Mouse (Mus musculus) left cerebral cortex, adult 8-10 months (tissue): ENCODE measurements around the gene Gm20388. TPM values are rescaled to one million over a fixed set of nuclear protein-coding genes. Genes with fewer than 3 reads are reported as not detected.

Experiments
- DNase-seq, 2 experiments: peaks; one replicate each; pipeline ENCODE4 v3.0.0; 2022; ENCODE audit warnings: low spot score in 2 of 2
- total RNA-seq, 4 experiments: library from RNA; stranded (reverse); gene quantifications; 2 replicates each; pipeline ENCODE4 v1.2.4; 2022

The Gm20388 gene
- total RNA-seq, 4 experiments from 2014 or later = 10.4 to 20.8 (median 16.4) TPM

- DNase-seq = no peak
Observed at GRCm38 (mm10) chr8:120118847-120119246, 208.2 kb downstream of the Gm20388 start.

GRCm38 (mm10) chr8:120119429-120119828, 208.8 kb downstream of the Gm20388 start:
- no peak for DNase-seq

GRCm38 (mm10) chr8:120119931-120120330, 209.3 kb downstream of the Gm20388 start:
- no peak for DNase-seq

- no peak for DNase-seq
Observed at GRCm38 (mm10) chr8:120120951-120121350, 210.3 kb downstream of the Gm20388 start.

GRCm38 (mm10) chr8:120124261-120124660, 213.6 kb downstream of the Gm20388 start:
- no peak for DNase-seq

- DNase-seq = no peak
Observed at GRCm38 (mm10) chr8:120124836-120125389, 214.3 kb downstream of the Gm20388 start.

- no peak for DNase-seq
Observed at GRCm38 (mm10) chr8:120126357-120127161, 215.9 kb downstream of the Gm20388 start.

GRCm38 (mm10) chr8:120129547-120129946, 218.9 kb downstream of the Gm20388 start:
- no peak for DNase-seq

GRCm38 (mm10) chr8:120131158-120131557, 220.5 kb downstream of the Gm20388 start:
- DNase-seq = no peak

GRCm38 (mm10) chr8:120133169-120133568, 222.5 kb downstream of the Gm20388 start:
- DNase-seq = no peak

GRCm38 (mm10) chr8:120135687-120136086, 225.0 kb downstream of the Gm20388 start:
- DNase-seq = no peak

GRCm38 (mm10) chr8:120136618-120137017, 226.0 kb downstream of the Gm20388 start:
- DNase-seq = peak; percentile 45 to 90

- no peak for DNase-seq
Observed at GRCm38 (mm10) chr8:120138958-120139357, 228.3 kb downstream of the Gm20388 start.

- no peak for DNase-seq
Observed at GRCm38 (mm10) chr8:120140769-120141168, 230.1 kb downstream of the Gm20388 start.

- DNase-seq = peak in 1 of 2 experiments; percentile 80
Observed at GRCm38 (mm10) chr8:120143911-120144651, 233.4 kb downstream of the Gm20388 start.

GRCm38 (mm10) chr8:120144652-120145301, 234.1 kb downstream of the Gm20388 start:
- DNase-seq = peak; percentile 42 to 75

GRCm38 (mm10) chr8:120146051-120146450, 235.4 kb downstream of the Gm20388 start:
- DNase-seq = no peak

GRCm38 (mm10) chr8:120150028-120150427, 239.4 kb downstream of the Gm20388 start:
- DNase-seq = no peak

GRCm38 (mm10) chr8:120151151-120151550, 240.5 kb downstream of the Gm20388 start:
- no peak for DNase-seq

- DNase-seq = no peak
Observed at GRCm38 (mm10) chr8:120152636-120153035, 242.0 kb downstream of the Gm20388 start.

- no peak for DNase-seq
Observed at GRCm38 (mm10) chr8:120160366-120160765, 249.7 kb downstream of the Gm20388 start.
